Mouse (Mus musculus): ENCODE measurements around the gene Bloc1s4.
A peak's percentile ranks its signal among the peaks of the same experiment; 100 is the strongest.

Gene Bloc1s4

DNA sequence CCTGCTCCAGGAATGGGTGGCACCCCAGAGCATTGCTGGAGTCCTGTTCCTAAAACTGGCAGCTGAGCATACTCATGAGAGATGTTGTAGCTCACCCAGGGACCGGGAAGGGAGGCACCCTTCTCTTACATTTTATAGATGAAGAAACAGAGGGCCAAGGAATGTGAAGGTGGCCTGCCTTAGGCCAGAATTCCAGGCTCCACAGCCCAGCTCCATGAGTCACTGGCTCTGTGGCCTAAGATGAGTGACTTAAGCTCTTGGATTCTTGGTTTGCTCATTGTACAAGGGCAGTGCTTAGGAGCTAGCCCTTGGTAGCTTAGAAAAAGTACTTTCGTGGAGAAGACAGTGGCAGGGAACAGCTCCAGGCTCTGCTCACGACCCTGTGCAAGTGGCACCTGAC is 33.6 kb downstream of the Bloc1s4 start:
- DNase-seq: no peak

DNA sequence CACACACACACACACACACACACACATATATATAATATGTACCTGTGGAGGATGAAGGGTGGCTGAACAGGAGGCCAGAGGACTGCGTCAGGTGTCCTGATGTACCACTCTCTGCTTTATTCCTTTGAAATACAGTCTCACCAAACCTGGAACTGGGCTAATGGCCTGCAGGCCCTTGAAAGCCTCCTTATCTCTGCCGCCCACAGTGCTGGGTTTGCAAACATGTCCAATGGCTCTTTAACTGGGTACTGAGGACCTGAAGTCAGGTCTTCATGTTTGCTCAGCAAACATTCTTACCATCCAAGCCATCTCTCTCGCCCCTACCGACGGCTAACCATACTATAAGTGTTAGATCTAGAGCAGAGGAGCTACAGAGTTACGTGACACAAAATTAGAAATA is 34.8 kb downstream of the Bloc1s4 start:
- no peak for DNase-seq

DNA sequence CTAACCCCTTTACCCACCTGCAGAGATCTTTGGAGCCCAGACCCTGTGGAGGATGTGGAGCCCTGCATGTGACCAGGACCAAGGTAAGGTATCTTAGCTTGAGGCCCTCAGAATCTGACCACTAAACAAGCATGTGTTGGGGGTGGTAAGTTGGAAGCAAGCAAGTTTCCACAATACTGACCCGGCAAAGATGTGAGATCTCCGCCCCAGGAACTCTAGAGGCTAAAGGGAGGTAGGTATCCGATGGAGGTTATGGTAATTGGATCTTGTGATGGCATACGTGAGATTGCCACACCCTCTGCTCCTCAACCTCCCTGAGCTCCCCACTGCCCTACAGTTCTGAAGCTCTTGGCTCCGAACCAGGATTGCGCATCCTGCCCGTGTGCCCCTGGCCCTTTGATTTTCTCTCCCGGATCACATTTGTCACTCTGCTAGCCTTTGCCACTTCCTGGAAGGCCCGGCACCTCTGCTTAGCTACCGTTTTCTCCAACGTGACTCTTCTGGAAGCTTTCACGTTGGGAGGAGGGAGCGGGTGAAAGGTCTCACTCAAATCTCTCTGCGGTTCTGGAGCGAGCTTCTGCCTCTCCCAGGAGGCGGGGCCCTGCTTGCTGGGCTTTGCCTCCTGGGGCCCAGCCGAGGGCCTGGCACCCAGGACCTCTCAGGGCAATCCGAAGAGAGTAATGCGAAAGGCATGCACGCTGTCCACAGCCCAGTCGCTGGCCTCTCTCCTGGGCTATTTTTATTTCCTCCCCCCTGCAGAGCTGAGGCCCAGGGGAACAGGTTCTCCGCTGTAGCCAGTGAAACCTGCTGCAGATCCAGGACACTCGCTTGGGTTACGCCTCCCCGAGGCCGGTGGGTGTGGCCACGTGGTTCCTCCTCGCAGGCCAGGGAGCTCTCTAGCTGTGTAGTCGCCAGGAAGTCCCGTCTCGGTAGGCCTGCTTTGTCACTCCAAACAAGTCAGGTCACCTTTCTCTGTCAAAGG is 35.6 kb downstream of the Bloc1s4 start:
- DNase-seq: peak; percentile 91

DNA sequence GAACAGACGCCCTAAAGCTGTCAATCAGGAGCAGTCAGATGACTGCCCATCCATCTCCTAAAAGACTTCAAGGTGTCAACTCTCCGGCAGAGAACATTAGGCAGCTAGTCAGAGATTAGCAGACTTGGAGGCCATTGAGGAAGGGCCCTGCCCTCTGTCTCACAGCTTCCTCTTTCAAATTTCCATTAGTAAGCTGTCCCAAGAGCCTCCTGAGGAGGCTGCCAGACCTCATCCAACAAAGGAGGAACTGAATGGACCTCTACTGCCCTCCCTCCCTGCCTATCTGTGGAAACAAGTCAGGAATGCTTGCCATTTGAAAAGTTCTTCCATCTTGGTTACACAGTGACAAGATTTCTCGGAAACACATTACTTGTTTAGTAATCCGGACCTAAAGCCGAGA is 36.6 kb downstream of the Bloc1s4 start:
- no peak for DNase-seq

DNA sequence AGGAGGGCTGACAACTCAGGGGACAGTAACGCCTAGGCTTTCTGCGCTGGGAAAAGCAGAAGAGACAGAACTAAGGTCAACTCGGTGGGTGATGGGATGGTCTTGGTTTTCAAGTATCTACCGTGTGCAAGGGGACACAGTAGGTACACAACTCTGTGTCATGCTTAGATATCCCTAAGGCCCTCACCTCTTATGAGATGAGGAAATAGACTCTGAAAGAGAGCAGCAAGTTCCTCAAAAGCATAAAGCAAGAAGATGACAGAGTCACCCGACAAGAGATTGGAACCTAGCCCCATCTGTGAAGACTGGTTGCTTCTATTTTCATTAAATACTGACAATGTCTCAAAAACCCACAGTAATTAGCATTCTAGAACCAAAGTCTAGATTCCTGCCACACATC is 42.7 kb downstream of the Bloc1s4 start:
- no peak for DNase-seq

DNA sequence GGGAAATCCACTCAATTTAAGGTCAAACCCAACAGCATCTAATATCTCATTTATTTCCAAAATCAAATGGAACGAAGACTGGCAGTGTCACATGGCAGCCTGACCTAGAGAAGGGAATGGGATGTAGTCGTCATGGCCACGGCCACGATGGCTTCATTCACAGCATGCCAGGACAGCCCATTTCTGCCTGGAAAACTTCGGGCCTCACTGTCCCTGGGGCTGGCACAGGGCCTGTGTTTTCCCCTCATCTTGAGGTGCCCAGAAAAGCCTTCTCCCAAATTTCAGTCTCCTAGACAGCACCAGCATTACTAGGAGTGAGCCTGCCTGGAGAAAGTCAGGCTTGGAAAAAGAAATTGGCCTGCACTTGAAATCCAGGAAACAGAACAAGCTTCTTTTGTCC is 43.1 kb downstream of the Bloc1s4 start:
- DNase-seq: no peak

DNA sequence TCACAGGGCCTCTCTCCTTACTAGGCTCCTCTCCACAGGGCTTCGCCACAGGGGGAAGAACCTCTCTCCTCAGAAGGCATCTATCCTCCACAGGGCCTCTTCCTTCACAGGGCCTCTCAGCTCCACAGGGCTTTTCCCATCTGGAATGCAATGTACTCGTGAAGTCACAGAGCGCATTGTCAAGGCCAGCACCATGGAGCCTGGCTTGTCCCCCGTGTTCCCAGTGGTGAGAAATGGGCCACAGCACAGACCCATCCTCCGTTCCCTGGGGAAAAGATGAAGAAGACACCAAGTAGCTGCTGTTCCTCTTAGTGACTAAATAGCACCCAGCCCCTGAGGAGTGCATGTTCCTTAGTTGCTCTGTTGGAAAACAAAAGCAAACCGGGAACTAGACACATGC is 43.8 kb downstream of the Bloc1s4 start:
- no peak for DNase-seq

DNA sequence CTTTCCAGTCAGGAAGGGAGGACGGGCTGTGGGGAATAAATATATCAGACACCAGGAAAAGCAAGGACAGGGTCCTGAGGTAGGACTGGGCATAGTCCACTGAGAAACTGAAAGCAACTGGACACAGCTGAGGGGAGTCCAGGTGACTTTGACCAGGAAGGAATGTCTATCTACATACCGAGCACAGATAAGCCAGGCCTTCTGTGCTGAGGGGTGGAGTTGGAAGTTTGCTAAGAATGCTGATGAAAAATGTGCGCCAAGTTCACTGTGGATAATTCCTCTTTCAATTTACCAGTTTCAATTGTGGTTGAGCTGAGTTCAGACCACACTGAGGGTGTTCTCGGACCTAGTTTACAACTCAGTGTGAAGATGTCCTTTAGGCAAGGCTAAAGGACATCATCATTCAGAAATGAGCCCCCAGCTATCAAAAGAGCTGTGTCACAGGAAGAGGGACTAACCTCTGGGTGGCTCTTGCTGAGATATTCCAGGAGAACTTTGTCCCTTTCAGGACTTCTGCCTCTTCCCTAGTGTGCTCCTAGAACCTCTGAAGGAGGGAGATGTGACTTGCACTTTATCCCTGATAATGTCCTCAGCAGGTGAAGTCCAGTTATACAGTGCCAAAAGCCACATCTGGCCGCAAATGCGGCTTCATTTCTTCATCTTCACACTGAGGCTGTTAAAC is 47.4 kb downstream of the Bloc1s4 start:
- peak; percentile 54 for DNase-seq

DNA sequence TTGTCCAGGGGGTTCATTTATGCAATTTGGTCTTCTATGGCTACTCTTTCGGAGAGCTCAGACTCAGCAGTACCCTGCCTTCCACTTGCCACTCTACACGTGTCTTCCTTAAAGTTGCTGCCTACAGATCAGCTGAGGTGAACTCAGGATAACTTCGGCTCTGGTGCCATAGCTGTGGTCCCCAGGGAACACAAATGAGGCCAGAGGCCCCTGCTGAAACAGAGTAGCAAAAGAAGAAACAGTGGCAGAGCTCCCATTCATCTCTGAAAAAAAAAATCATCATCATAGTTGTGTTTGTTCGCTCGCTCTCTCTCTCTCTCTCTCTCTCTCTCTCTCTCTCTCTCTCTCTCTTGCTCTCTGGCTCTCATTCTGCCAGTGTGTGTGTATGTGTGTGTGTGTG is 49.8 kb downstream of the Bloc1s4 start:
- no peak for DNase-seq

DNA sequence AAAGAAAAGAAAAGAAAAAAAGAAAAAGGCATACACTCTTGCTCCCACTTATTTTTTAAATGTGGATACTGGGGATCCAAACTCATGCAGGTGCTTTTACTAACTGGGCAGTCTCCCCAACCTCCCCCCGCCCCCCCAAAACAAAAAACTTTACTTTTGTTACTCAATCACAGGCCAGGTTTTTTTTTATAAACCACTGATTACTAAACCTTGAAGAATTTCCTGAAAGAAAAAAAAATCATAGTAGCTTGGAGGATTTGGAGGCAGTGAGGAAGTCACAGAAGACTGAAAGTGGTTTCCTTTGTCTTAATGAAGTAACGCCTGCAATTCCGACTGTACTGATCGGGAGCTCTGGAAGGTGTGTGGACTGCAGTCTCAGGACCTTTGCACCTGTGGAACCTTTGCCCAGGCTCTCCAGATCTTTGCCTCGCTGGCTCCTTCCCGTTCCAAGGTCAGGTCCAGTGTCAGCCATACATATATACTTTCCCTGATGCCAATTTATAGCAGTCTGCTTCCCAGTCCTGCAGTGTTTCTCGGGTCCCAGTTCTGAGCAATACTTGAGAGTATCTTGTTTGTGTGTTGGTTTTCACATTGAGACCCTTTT is 50.3 kb downstream of the Bloc1s4 start:
- DNase-seq: no peak
